In genomic region chr11:53046850-53047249, GRCm38 (mm10) we compare ENCODE assay signal across 24 mouse cellular contexts.
A peak's percentile ranks its signal among the peaks of the same experiment; 100 is the strongest.
DNase-seq lines count a peak whose midpoint lies in the region; ATAC-seq and TF ChIP-seq lines count a peak whose summit lies in the region.
"Had no signal": no experiment of that assay in that cellular context is flagged by ENCODE, and none has a peak within 500 bp of the region (broad histone marks: within the 10 kb centered on the region; RNA-seq: fewer than 3 reads in every experiment).

No protein-coding gene starts in this region.

- 49% methylated on average over 6 of the region's 6 CpGs for WGBS in hindbrain, embryonic 10.5 days
- WGBS in hindbrain, embryonic 16.5 days: 40% methylated on average over 6 of the region's 6 CpGs
- 52% methylated on average over 6 of the region's 6 CpGs for WGBS in kidney, postnatal 0 days
- 61% methylated on average over 6 of the region's 6 CpGs for WGBS in kidney, adult 2 months
- WGBS in midbrain, embryonic 10.5 days: 51% methylated on average over 6 of the region's 6 CpGs
- WGBS in midbrain, embryonic 15.5 days: 23% methylated on average over 6 of the region's 6 CpGs

- H3K27ac ChIP-seq in hindbrain, embryonic 10.5 days: 0 out of 2 replicates have a peak overlapping the region, but pooled peaks have one; percentile 23
- H3K27ac ChIP-seq in hindbrain, embryonic 16.5 days (ENCODE audit: low read depth, low read length): no peak overlapping the region
- no peak overlapping the region for H3K27ac ChIP-seq in kidney, postnatal 0 days
- no peak overlapping the region for H3K27ac ChIP-seq in kidney, adult 2 months (ENCODE audit: insufficient read depth, low read depth, low read length)
- peak overlapping the region; percentile 30; the same call in 1 of the 2 replicates for H3K27ac ChIP-seq in midbrain, embryonic 10.5 days (replicated peaks)
- H3K27ac ChIP-seq in midbrain, embryonic 15.5 days: no peak overlapping the region
- H3K27ac ChIP-seq: embryonic facial prominence, embryonic 10.5 days; embryonic facial prominence, embryonic 13.5 days; forebrain, embryonic 12.5 days; gastrocnemius, adult 2 months; heart, embryonic 13.5 days had no signal

- no peak for ATAC-seq in hindbrain, embryonic 16.5 days
- no peak for ATAC-seq in kidney, postnatal 0 days (replicated peaks; ENCODE audit: low FRiP score, low read depth)
- ATAC-seq in midbrain, embryonic 15.5 days (replicated peaks): no peak
- ATAC-seq: CD4-positive, CD25-positive, alpha-beta regulatory T cell, adult 4 months; forebrain, postnatal 0 days had no signal

- no peak for TF ChIP-seq POLR2A in kidney, adult 2 months (IDR thresholded peaks at IDR 0.05; ENCODE audit: low read depth, low read length)
- TF ChIP-seq POLR2A in brain, embryonic 14.5 days (IDR thresholded peaks at IDR 0.05; ENCODE audit: borderline replicate concordance, extremely low read depth, insufficient read depth, insufficient read length, poor library complexity, severe bottlenecking): no peak

- H3K4me3 ChIP-seq in hindbrain, embryonic 10.5 days: no peak overlapping the region
- no peak overlapping the region for H3K4me3 ChIP-seq in hindbrain, embryonic 16.5 days (ENCODE audit: low read length)
- H3K4me3 ChIP-seq in kidney, postnatal 0 days (replicated peaks; ENCODE audit: low read depth, low read length): no peak overlapping the region
- H3K4me3 ChIP-seq in kidney, adult 2 months (ENCODE audit: insufficient read depth, low read depth, low read length): no peak overlapping the region
- H3K4me3 ChIP-seq in midbrain, embryonic 10.5 days: no peak overlapping the region
- H3K4me3 ChIP-seq in midbrain, embryonic 15.5 days: no peak overlapping the region
- H3K4me3 ChIP-seq: embryonic facial prominence, embryonic 10.5 days; embryonic facial prominence, embryonic 13.5 days; erythroblast, embryonic 14.5 days; forebrain, embryonic 12.5 days; gastrocnemius, adult 2 months; heart, embryonic 13.5 days had no signal

- no peak for DNase-seq in hindbrain, embryonic 10.5 days (ENCODE audit: low spot score)
- peak; percentile 29 for DNase-seq in kidney, postnatal 0 days (ENCODE audit: low spot score)
- DNase-seq in kidney, adult 2 months: no peak
- no peak for DNase-seq in midbrain, embryonic 10.5 days (ENCODE audit: low spot score)
- peak; percentile 52 for DNase-seq in brain, embryonic 14.5 days (ENCODE audit: low read depth)
- DNase-seq in gastrocnemius, postnatal 4 days (ENCODE audit: low spot score in 2 of 2): no peak
- DNase-seq: cerebellum, adult 11-12 months; cerebellum, adult 8-10 months; cerebellum, postnatal 10 days; cerebellum, postnatal 36 days; embryo, embryonic 11 days; forebrain, postnatal 0 days; gastrocnemius, adult 2 months; gastrocnemius, postnatal 14 days; heart, adult 18-20 months; heart, postnatal 14 days had no signal

- no peak overlapping the region for H3K9ac ChIP-seq in hindbrain, embryonic 16.5 days (ENCODE audit: low read depth, low read length)
- no peak overlapping the region for H3K9ac ChIP-seq in kidney, postnatal 0 days (ENCODE audit: low read depth, low read length)
- H3K9ac ChIP-seq in midbrain, embryonic 15.5 days: no peak overlapping the region
- H3K9ac ChIP-seq: embryonic facial prominence, embryonic 13.5 days; forebrain, embryonic 12.5 days; forebrain, postnatal 0 days; heart, embryonic 13.5 days had no signal

- H3K4me2 ChIP-seq in hindbrain, embryonic 16.5 days (ENCODE audit: low read length): no peak overlapping the region
- H3K4me2 ChIP-seq in kidney, postnatal 0 days (ENCODE audit: low read length): no peak overlapping the region
- H3K4me2 ChIP-seq in midbrain, embryonic 15.5 days: no peak overlapping the region
- H3K4me2 ChIP-seq: embryonic facial prominence, embryonic 13.5 days; forebrain, embryonic 12.5 days; heart, embryonic 13.5 days had no signal

- H3K4me1 ChIP-seq in hindbrain, embryonic 10.5 days (replicated peaks): peaks cover 26% of the 10 kb centered on the region
- H3K4me1 ChIP-seq in hindbrain, embryonic 16.5 days (ENCODE audit: control insufficient read depth, insufficient read depth, low read depth, low read length): peaks cover 5% of the 10 kb centered on the region; the same call in 1 of the 2 replicates
- no peaks in the 10 kb centered on the region for H3K4me1 ChIP-seq in kidney, postnatal 0 days (replicated peaks; ENCODE audit: insufficient read depth, low read length)
- no peaks in the 10 kb centered on the region for H3K4me1 ChIP-seq in kidney, adult 2 months (ENCODE audit: control insufficient read depth, insufficient read depth, low read length)
- H3K4me1 ChIP-seq in midbrain, embryonic 10.5 days: peaks cover 26% of the 10 kb centered on the region
- peaks cover 12% of the 10 kb centered on the region; the same call in 1 of the 2 replicates for H3K4me1 ChIP-seq in midbrain, embryonic 15.5 days
- H3K4me1 ChIP-seq: embryonic facial prominence, embryonic 13.5 days had no signal

- no peaks in the 10 kb centered on the region for H3K36me3 ChIP-seq in hindbrain, embryonic 10.5 days
- H3K36me3 ChIP-seq in hindbrain, embryonic 16.5 days (ENCODE audit: control insufficient read depth, insufficient read depth, low read length): no peaks in the 10 kb centered on the region
- no peaks in the 10 kb centered on the region for H3K36me3 ChIP-seq in kidney, postnatal 0 days (ENCODE audit: insufficient read depth, low read length)
- no peaks in the 10 kb centered on the region for H3K36me3 ChIP-seq in kidney, adult 2 months (ENCODE audit: control insufficient read depth, insufficient read depth, low read length)
- no peaks in the 10 kb centered on the region for H3K36me3 ChIP-seq in midbrain, embryonic 10.5 days
- no peaks in the 10 kb centered on the region for H3K36me3 ChIP-seq in midbrain, embryonic 15.5 days (replicated peaks)
- H3K36me3 ChIP-seq: embryonic facial prominence, embryonic 10.5 days; embryonic facial prominence, embryonic 13.5 days; forebrain, embryonic 12.5 days; heart, embryonic 13.5 days had no signal

- no peak for TF ChIP-seq CTCF in kidney, postnatal 0 days (IDR thresholded peaks at IDR 0.05; ENCODE audit: low read depth)
- TF ChIP-seq CTCF in kidney, adult 2 months (conservative IDR thresholded peaks at IDR 0.05; ENCODE audit: insufficient read depth, insufficient read length, low read depth, low read length): no peak
- no peak for TF ChIP-seq CTCF in brain, embryonic 14.5 days (IDR thresholded peaks at IDR 0.05; ENCODE audit: borderline replicate concordance, extremely low read depth, insufficient read depth, insufficient read length)

- H3K9me3 ChIP-seq in hindbrain, embryonic 10.5 days: no peaks in the 10 kb centered on the region
- H3K9me3 ChIP-seq in hindbrain, embryonic 16.5 days (ENCODE audit: control insufficient read depth, low read length): no peaks in the 10 kb centered on the region
- no peaks in the 10 kb centered on the region for H3K9me3 ChIP-seq in kidney, postnatal 0 days (replicated peaks; ENCODE audit: low read length)
- no peaks in the 10 kb centered on the region for H3K9me3 ChIP-seq in midbrain, embryonic 10.5 days (replicated peaks)
- H3K9me3 ChIP-seq in midbrain, embryonic 15.5 days: no peaks in the 10 kb centered on the region
- H3K9me3 ChIP-seq: embryonic facial prominence, embryonic 10.5 days; embryonic facial prominence, embryonic 13.5 days; forebrain, embryonic 12.5 days; heart, embryonic 13.5 days had no signal

- H3K27me3 ChIP-seq in hindbrain, embryonic 10.5 days (ENCODE audit: insufficient read depth, poor library complexity, severe bottlenecking): no peaks in the 10 kb centered on the region
- no peaks in the 10 kb centered on the region for H3K27me3 ChIP-seq in hindbrain, embryonic 16.5 days (replicated peaks; ENCODE audit: control insufficient read depth, insufficient read depth, low read length)
- H3K27me3 ChIP-seq in kidney, postnatal 0 days (ENCODE audit: insufficient read depth, low read length): no peaks in the 10 kb centered on the region
- no peaks in the 10 kb centered on the region for H3K27me3 ChIP-seq in kidney, adult 2 months (replicated peaks; ENCODE audit: control insufficient read depth, insufficient read depth, low read length)
- no peaks in the 10 kb centered on the region for H3K27me3 ChIP-seq in midbrain, embryonic 10.5 days (ENCODE audit: low read depth, poor library complexity, severe bottlenecking)
- H3K27me3 ChIP-seq in midbrain, embryonic 15.5 days (replicated peaks): no peaks in the 10 kb centered on the region; the same call in 1 of the 2 replicates
- H3K27me3 ChIP-seq: embryonic facial prominence, embryonic 13.5 days; heart, embryonic 13.5 days had no signal

Comparison
In these comparisons a context has a peak if more than half of its experiments do, and no peak if none do; other contexts are left out.
1. DNase-seq: peak in kidney, postnatal 0 days (single experiment) and brain, embryonic 14.5 days (single experiment); none in hindbrain, embryonic 10.5 days (single experiment), kidney, adult 2 months (single experiment), midbrain, embryonic 10.5 days (single experiment) and gastrocnemius, postnatal 4 days (0 of 2).
2. H3K27ac ChIP-seq: peak in hindbrain, embryonic 10.5 days (single experiment) and midbrain, embryonic 10.5 days (single experiment); none in hindbrain, embryonic 16.5 days (single experiment), kidney, postnatal 0 days (single experiment), kidney, adult 2 months (single experiment) and midbrain, embryonic 15.5 days (single experiment).